Mouse (Mus musculus) MEL (cell line): ENCODE data around the gene Fam171b. TPM values are rescaled to one million over a fixed set of nuclear protein-coding genes. Genes with fewer than 3 reads are reported as not detected.

Experiments
- DNase-seq: peaks from one replicate; pipeline ENCODE4 v3.0.0; 2011; ENCODE audit warnings: low read depth, low spot score
- H3K27ac ChIP-seq: 2 replicates; pipeline ENCODE4 v1.5.1; 2012; ENCODE audit warnings: low read depth, mild to moderate bottlenecking, control low read depth, low read length, moderate library complexity; ENCODE audit not compliant: control insufficient read depth
- H3K27me3 ChIP-seq, 2 experiments: fragments of 150-350 bp in 1 of 2; sonication (generic) in 1 of 2; 2 replicates each; pipeline ENCODE4 v1.6.1; 2012; ENCODE audit warnings: low read length in 2 of 2, mild to moderate bottlenecking in 2 of 2, improper control_type of control experiment in 1 of 2, moderate library complexity in 1 of 2; ENCODE audit not compliant: insufficient read depth in 2 of 2, control insufficient read depth in 1 of 2
- H3K36me3 ChIP-seq, 2 experiments: 2 replicates each; pipeline ENCODE4 v1.6.1; 2012 to 2014; ENCODE audit warnings: low read length in 2 of 2, improper control_type of control experiment in 1 of 2, inconsistent platforms in 1 of 2, mild to moderate bottlenecking in 1 of 2; ENCODE audit not compliant: insufficient read depth in 2 of 2, control insufficient read depth in 1 of 2
- H3K4me1 ChIP-seq, 2 experiments: fragments of 150-350 bp in 1 of 2; sonication (generic) in 1 of 2; 2 replicates each; pipeline ENCODE4 v1.6.1; 2012; ENCODE audit warnings: low read length in 2 of 2, improper control_type of control experiment in 1 of 2, mild to moderate bottlenecking in 1 of 2; ENCODE audit not compliant: insufficient read depth in 2 of 2, control insufficient read depth in 1 of 2
- H3K4me3 ChIP-seq, 2 experiments: fragments of 150-350 bp in 1 of 2; sonication (generic) in 1 of 2; 2 replicates each; pipeline ENCODE4 v1.5.1; 2012; ENCODE audit warnings: low read depth in 2 of 2, low read length in 2 of 2, mild to moderate bottlenecking in 2 of 2, moderate library complexity in 2 of 2, control low read depth in 1 of 2, improper control_type of control experiment in 1 of 2; ENCODE audit not compliant: control insufficient read depth in 1 of 2, insufficient read depth in 1 of 2
- H3K79me2 ChIP-seq: 2 replicates; pipeline ENCODE4 v1.6.1; 2012; ENCODE audit warnings: mild to moderate bottlenecking, low read length, moderate library complexity; ENCODE audit not compliant: control insufficient read depth, poor library complexity, insufficient read depth
- H3K9ac ChIP-seq: 2 replicates; pipeline ENCODE4 v1.6.1; 2012; ENCODE audit warnings: low read depth, mild to moderate bottlenecking, control low read depth, low read length, moderate library complexity; ENCODE audit not compliant: control insufficient read depth, poor library complexity, severe bottlenecking
- H3K9me3 ChIP-seq: fragments of 150-350 bp; sonication (generic); replicated peaks from 2 replicates; pipeline ENCODE4 v1.6.1; 2012; ENCODE audit warnings: mild to moderate bottlenecking, low read length, improper control_type of control experiment, moderate library complexity; ENCODE audit not compliant: insufficient read depth
- BHLHE40 ChIP-seq: IDR thresholded peaks from 2 replicates; pipeline ENCODE4 v1.6.1; 2012; ENCODE audit warnings: low read depth, mild to moderate bottlenecking, inconsistent platforms, low read length, improper control_type of control experiment, borderline replicate concordance
- CHD1 ChIP-seq: IDR thresholded peaks from 2 replicates; pipeline ENCODE4 v1.6.1; 2012; ENCODE audit warnings: low read depth, mild to moderate bottlenecking, inconsistent platforms, low read length, improper control_type of control experiment
- CHD2 ChIP-seq: IDR thresholded peaks from 2 replicates; pipeline ENCODE4 v1.6.1; 2011; ENCODE audit warnings: low read length, improper control_type of control experiment
- EP300 ChIP-seq, 2 experiments: IDR thresholded peaks; 2 replicates each; pipeline ENCODE4 v1.6.1; 2011; ENCODE audit warnings: improper control_type of control experiment in 2 of 2, low read length in 2 of 2, low read depth in 1 of 2, mild to moderate bottlenecking in 1 of 2
- ETS1 ChIP-seq: IDR thresholded peaks from 2 replicates; pipeline ENCODE4 v1.6.1; 2012; ENCODE audit warnings: low read depth, mild to moderate bottlenecking, inconsistent platforms, low read length, improper control_type of control experiment, moderate library complexity
- GATA1 ChIP-seq: IDR thresholded peaks from 2 replicates; pipeline ENCODE4 v1.6.1; 2011; ENCODE audit warnings: low read depth, low read length, improper control_type of control experiment
- JUND ChIP-seq: IDR thresholded peaks from 2 replicates; pipeline ENCODE4 v1.6.1; 2011; ENCODE audit warnings: low read depth, mild to moderate bottlenecking, improper control_type of control experiment, low read length
- MAFK ChIP-seq: IDR thresholded peaks from 2 replicates; pipeline ENCODE4 v1.6.1; 2011; ENCODE audit warnings: low read depth, mild to moderate bottlenecking, low read length, improper control_type of control experiment, borderline replicate concordance
- MAX ChIP-seq: IDR thresholded peaks from 2 replicates; pipeline ENCODE4 v1.6.1; 2011; ENCODE audit warnings: low read length, improper control_type of control experiment
- MXI1 ChIP-seq: IDR thresholded peaks from 2 replicates; pipeline ENCODE4 v1.6.1; 2011; ENCODE audit warnings: mild to moderate bottlenecking, low read depth, low read length, improper control_type of control experiment
- MYB ChIP-seq: IDR thresholded peaks from 2 replicates; pipeline ENCODE4 v1.6.1; 2011; ENCODE audit warnings: mild to moderate bottlenecking, low read depth, low read length, improper control_type of control experiment
- MYC ChIP-seq: IDR thresholded peaks from 2 replicates; pipeline ENCODE4 v1.6.1; 2011; ENCODE audit warnings: low read depth, mild to moderate bottlenecking, low read length, improper control_type of control experiment, moderate library complexity
- POLR2AphosphoS5 ChIP-seq: IDR thresholded peaks from 2 replicates; pipeline ENCODE4 v1.6.1; 2012; ENCODE audit warnings: low read depth, borderline replicate concordance, mild to moderate bottlenecking, inconsistent platforms, low read length, moderate library complexity, mixed read lengths
- RAD21 ChIP-seq: IDR thresholded peaks from 2 replicates; pipeline ENCODE4 v1.6.1; 2011; ENCODE audit warnings: mild to moderate bottlenecking, low read depth, low read length, improper control_type of control experiment
- SIN3A ChIP-seq: IDR thresholded peaks from 2 replicates; pipeline ENCODE4 v1.6.1; 2012; ENCODE audit warnings: low read length, improper control_type of control experiment, inconsistent platforms
- TAL1 ChIP-seq: IDR thresholded peaks from 2 replicates; pipeline ENCODE4 v1.6.1; 2012; ENCODE audit warnings: mild to moderate bottlenecking, inconsistent platforms, low read length, moderate library complexity, mixed read lengths
- TCF12 ChIP-seq: IDR thresholded peaks from 2 replicates; pipeline ENCODE4 v1.6.1; 2014; ENCODE audit warnings: low read depth, mild to moderate bottlenecking, inconsistent platforms, low read length, improper control_type of control experiment, moderate library complexity
- USF1 ChIP-seq: IDR thresholded peaks from 2 replicates; pipeline ENCODE4 v1.6.1; 2014; ENCODE audit warnings: low read depth, mild to moderate bottlenecking, inconsistent platforms, low read length, improper control_type of control experiment, moderate library complexity
- USF2 ChIP-seq, 2 experiments: IDR thresholded peaks; 2 replicates each; pipeline ENCODE4 v1.6.1; 2011 to 2012; ENCODE audit warnings: improper control_type of control experiment in 2 of 2, low read length in 2 of 2, borderline replicate concordance in 1 of 2, inconsistent platforms in 1 of 2, low read depth in 1 of 2, mild to moderate bottlenecking in 1 of 2; ENCODE audit not compliant: insufficient read depth in 1 of 2
- ZC3H11A ChIP-seq: IDR thresholded peaks from 2 replicates; pipeline ENCODE4 v1.6.1; 2012; ENCODE audit warnings: low read depth, mild to moderate bottlenecking, inconsistent platforms, low read length, improper control_type of control experiment
- ZMIZ1 ChIP-seq: IDR thresholded peaks from 2 replicates; pipeline ENCODE4 v1.6.1; 2012; ENCODE audit warnings: low read depth, mild to moderate bottlenecking, inconsistent platforms, low read length, improper control_type of control experiment, moderate library complexity
- ZNF384 ChIP-seq: IDR thresholded peaks from 2 replicates; pipeline ENCODE4 v1.6.1; 2012; ENCODE audit warnings: low read depth, mild to moderate bottlenecking, inconsistent platforms, low read length, improper control_type of control experiment
- polyA plus RNA-seq, 2 experiments: library from polyadenylated mRNA; stranded (reverse) in 1 of 2; unstranded in 1 of 2; fragments of >175 nt in 1 of 2; fragments of >200 nt in 1 of 2; gene quantifications; 2 replicates each; pipeline versions ENCODE4 v1.2.1 to v1.2.4; 2012; ENCODE audit warnings: low replicate concordance in 2 of 2, low read depth in 1 of 2; ENCODE audit not compliant: insufficient read length in 2 of 2, insufficient read depth in 1 of 2, missing spikeins in 1 of 2
- total RNA-seq: library from RNA; depleted of rRNA; stranded (reverse); fragments of 300-350 nt; gene quantifications from 2 replicates; pipeline ENCODE4 v1.2.3, GENCODE M21; 2012

Fam171b gene
- total and polyA plus RNA-seq, 3 experiments = not detected

GRCm38 (mm10) chr2:83832903-83833302 lies 20.5 kb downstream of the Fam171b start:
- peaks cover 2 to 4% of the 10 kb centered on the region in 2 experiments; a peak in 3 of 4 replicates for H3K27me3 ChIP-seq
- H3K9ac ChIP-seq = no peak overlapping the region
- H3K9me3 ChIP-seq = no peaks in the 10 kb centered on the region
- H3K4me1 ChIP-seq = no peaks in the 10 kb centered on the region
- no peaks in the 10 kb centered on the region for H3K36me3 ChIP-seq
- DNase-seq = no peak
- no peak overlapping the region for H3K4me3 ChIP-seq
- no peaks in the 10 kb centered on the region for H3K79me2 ChIP-seq
- H3K27ac ChIP-seq = no peak overlapping the region
- TF ChIP-seq ZNF384 (no peak), MYC (no peak), ZC3H11A (no peak), MAX (no peak), POLR2AphosphoS5 (no peak), USF1 (no peak)

- TF ChIP-seq MYC = no peak
- no peak for TF ChIP-seq SIN3A
- TF ChIP-seq TAL1 = no peak
- TF ChIP-seq MAFK = no peak
- TF ChIP-seq USF2 (IDR thresholded peaks at IDR 0.05; ENCODE audit: borderline replicate concordance in 1 of 2, insufficient read depth in 1 of 2, low read depth in 1 of 2, low read length in 2 of 2) = no peak
- TF ChIP-seq BHLHE40 = no peak
- TF ChIP-seq EP300 (IDR thresholded peaks at IDR 0.05; ENCODE audit: low read depth in 1 of 2, low read length in 2 of 2) = no peak
- TF ChIP-seq ETS1 = no peak
- TF ChIP-seq CHD1 = no peak
- no peak for TF ChIP-seq CHD2
- no peak for TF ChIP-seq TCF12
- no peak for TF ChIP-seq MAX
- no peak for TF ChIP-seq RAD21
- no peak for TF ChIP-seq POLR2AphosphoS5
- no peak for TF ChIP-seq MYB
- no peak for TF ChIP-seq MXI1
- TF ChIP-seq JUND = no peak
- TF ChIP-seq ZMIZ1 = no peak
- TF ChIP-seq GATA1 = no peak
- TF ChIP-seq USF1 = no peak
- H3K4me3 ChIP-seq = no peak overlapping the region
- no peaks in the 10 kb centered on the region for H3K79me2 ChIP-seq
- H3K9me3 ChIP-seq = no peaks in the 10 kb centered on the region
- peaks cover 4 to 5% of the 10 kb centered on the region in 2 experiments; a peak in 3 of 4 replicates for H3K27me3 ChIP-seq
- H3K9ac ChIP-seq = no peak overlapping the region
- no peaks in the 10 kb centered on the region for H3K4me1 ChIP-seq
- H3K36me3 ChIP-seq = no peaks in the 10 kb centered on the region
- no peak for DNase-seq
- no peak overlapping the region for H3K27ac ChIP-seq
Measured at GRCm38 (mm10) chr2:83835313-83836070, 23.1 kb downstream of the Fam171b start.
